Mouse (Mus musculus) brain, embryonic 14.5 days (tissue): ENCODE measurements around the gene Polr2j.

ENCODE experiments used
- CTCF ChIP-seq: fragments of 200-500 bp; IDR thresholded peaks from 2 replicates; pipeline ENCODE4 v1.5.1; 2012; ENCODE audit warnings: inconsistent platforms, mild to moderate bottlenecking, moderate library complexity, borderline replicate concordance; ENCODE audit not compliant: insufficient read depth, insufficient read length; ENCODE audit errors: extremely low read depth
- POLR2A ChIP-seq: fragments of 200-500 bp; IDR thresholded peaks from 2 replicates; pipeline ENCODE4 v1.6.1; 2012; ENCODE audit warnings: mild to moderate bottlenecking, inconsistent platforms, borderline replicate concordance; ENCODE audit not compliant: poor library complexity, insufficient read depth, insufficient read length, severe bottlenecking; ENCODE audit errors: extremely low read depth

- TF ChIP-seq CTCF (no peak), POLR2A (no peak)
Measured at GRCm38 (mm10) chr5:136083669-136084107, 32.7 kb upstream of the Polr2j start, which contains the start of gene Rasa4.
